Comparison of ENCODE assay signal across 8 mouse cellular contexts in the genomic region with DNA sequence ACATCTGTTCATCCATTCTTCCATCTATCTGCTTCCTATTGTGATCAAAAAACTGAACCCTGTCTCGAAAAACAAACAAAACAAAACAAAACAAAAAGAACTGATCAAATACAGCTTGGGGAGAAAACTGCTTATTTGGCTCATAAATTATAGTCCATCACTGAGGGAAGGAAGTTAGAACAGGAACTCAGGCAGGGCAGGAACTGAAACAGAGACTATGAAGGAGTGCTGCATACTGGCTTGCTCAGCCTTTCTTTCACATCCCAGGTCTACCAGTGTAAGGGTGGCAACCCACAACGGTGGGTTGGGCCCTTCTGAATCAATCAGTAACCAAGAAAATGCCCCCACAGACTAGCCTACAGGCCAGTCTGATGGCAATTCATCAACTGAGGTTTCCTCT. TPM values are rescaled to one million over a fixed set of nuclear protein-coding genes. Genes with fewer than 3 reads are reported as not detected.
DNase-seq lines count a peak whose midpoint lies in the region; ATAC-seq and TF ChIP-seq lines count a peak whose summit lies in the region.

No protein-coding gene starts in this region.

- no peak for TF ChIP-seq CTCF in lung, embryonic 14.5 days (IDR thresholded peaks at IDR 0.05; ENCODE audit: low read depth)

- no peak for ATAC-seq in lung, embryonic 14.5 days (ENCODE audit: insufficient read depth)
- ATAC-seq in forebrain, embryonic 15.5 days (replicated peaks) = no peak
- ATAC-seq in liver, embryonic 11.5 days (replicated peaks; ENCODE audit: low FRiP score) = no peak
- no peak for ATAC-seq in stomach, embryonic 14.5 days (ENCODE audit: insufficient number of reproducible peaks, insufficient read depth, low FRiP score, low read depth)

- no peaks in the 10 kb centered on the region for H3K9me3 ChIP-seq in lung, embryonic 14.5 days (ENCODE audit: low read depth, low read length)
- H3K9me3 ChIP-seq in forebrain, embryonic 15.5 days = no peaks in the 10 kb centered on the region
- no peaks in the 10 kb centered on the region for H3K9me3 ChIP-seq in liver, embryonic 11.5 days (ENCODE audit: control insufficient read depth, low read length)
- H3K9me3 ChIP-seq in stomach, embryonic 14.5 days (ENCODE audit: control insufficient read depth, low read depth, low read length) = no peaks in the 10 kb centered on the region

- peak overlapping the region; percentile 96 for H3K9ac ChIP-seq in lung, embryonic 14.5 days
- peak overlapping the region; percentile 100 for H3K9ac ChIP-seq in forebrain, embryonic 15.5 days (replicated peaks)
- peak overlapping the region; percentile 80 for H3K9ac ChIP-seq in liver, embryonic 11.5 days (ENCODE audit: low read depth, low read length)
- peak overlapping the region; percentile 94 for H3K9ac ChIP-seq in stomach, embryonic 14.5 days (replicated peaks; ENCODE audit: low read depth, low read length)

- H3K4me1 ChIP-seq in lung, embryonic 14.5 days (ENCODE audit: insufficient read depth) = no peaks in the 10 kb centered on the region
- H3K4me1 ChIP-seq in forebrain, embryonic 15.5 days = peaks cover 23% of the 10 kb centered on the region
- H3K4me1 ChIP-seq in liver, embryonic 11.5 days (replicated peaks; ENCODE audit: control insufficient read depth, insufficient read depth, low read length) = peaks cover 15% of the 10 kb centered on the region
- H3K4me1 ChIP-seq in stomach, embryonic 14.5 days (ENCODE audit: control insufficient read depth, insufficient read depth, low read length) = peaks cover 8% of the 10 kb centered on the region; the same call in 1 of the 2 replicates

- peak; percentile 2 for DNase-seq in lung, embryonic 14.5 days
- no peak for DNase-seq in lung, postnatal 10 days
- no peak for DNase-seq in liver, embryonic 11.5 days (ENCODE audit: low spot score)
- no peak for DNase-seq in gastrocnemius, adult 18-20 months (ENCODE audit: low spot score)
- no peak for DNase-seq in adrenal gland, postnatal 25 days
- DNase-seq in spleen, postnatal 36 days (ENCODE audit: low spot score in 2 of 2) = no peak

- peaks cover 19% of the 10 kb centered on the region for H3K36me3 ChIP-seq in lung, embryonic 14.5 days (ENCODE audit: insufficient read depth)
- H3K36me3 ChIP-seq in forebrain, embryonic 15.5 days = 0 out of 2 replicates have a peak, but pooled peaks cover 3% of the 10 kb centered on the region
- H3K36me3 ChIP-seq in liver, embryonic 11.5 days (ENCODE audit: control insufficient read depth, insufficient read depth, low read length) = peaks cover under 1% of the 10 kb centered on the region; the same call in 1 of the 2 replicates
- H3K36me3 ChIP-seq in stomach, embryonic 14.5 days (ENCODE audit: control insufficient read depth, insufficient read depth, low read length) = no peaks in the 10 kb centered on the region

- 74% methylated on average over 2 of the region's 2 CpGs for WGBS in lung, embryonic 14.5 days
- WGBS in forebrain, embryonic 15.5 days = 77% methylated on average over 2 of the region's 2 CpGs
- 58% methylated on average over 2 of the region's 2 CpGs for WGBS in liver, embryonic 11.5 days
- 75% methylated on average over 2 of the region's 2 CpGs for WGBS in stomach, embryonic 14.5 days

- peak overlapping the region; percentile 88; the same call in 1 of the 2 replicates for H3K27ac ChIP-seq in lung, embryonic 14.5 days (ENCODE audit: low read depth)
- H3K27ac ChIP-seq in forebrain, embryonic 15.5 days (replicated peaks) = peak overlapping the region; percentile 79
- 0 out of 2 replicates have a peak overlapping the region, but pooled peaks have one; percentile 68 for H3K27ac ChIP-seq in liver, embryonic 11.5 days (ENCODE audit: low read depth, low read length)
- peak overlapping the region; percentile 84; the same call in 1 of the 2 replicates for H3K27ac ChIP-seq in stomach, embryonic 14.5 days (ENCODE audit: low read length)

- no peaks in the 10 kb centered on the region for H3K27me3 ChIP-seq in lung, embryonic 14.5 days (ENCODE audit: insufficient read depth, low read length)
- no peaks in the 10 kb centered on the region for H3K27me3 ChIP-seq in forebrain, embryonic 15.5 days
- H3K27me3 ChIP-seq in liver, embryonic 11.5 days (replicated peaks; ENCODE audit: control insufficient read depth, insufficient read depth, low read length) = no peaks in the 10 kb centered on the region
- H3K27me3 ChIP-seq in stomach, embryonic 14.5 days (ENCODE audit: control insufficient read depth, insufficient read depth, low read length) = no peaks in the 10 kb centered on the region

- peak overlapping the region; percentile 79 for H3K4me2 ChIP-seq in lung, embryonic 14.5 days
- peak overlapping the region; percentile 90 for H3K4me2 ChIP-seq in forebrain, embryonic 15.5 days (replicated peaks)
- peak overlapping the region; percentile 78 for H3K4me2 ChIP-seq in liver, embryonic 11.5 days
- peak overlapping the region; percentile 74 for H3K4me2 ChIP-seq in stomach, embryonic 14.5 days (replicated peaks; ENCODE audit: low read depth, low read length)

- peak overlapping the region; percentile 90 for H3K4me3 ChIP-seq in lung, embryonic 14.5 days (ENCODE audit: low read depth, low read length)
- H3K4me3 ChIP-seq in forebrain, embryonic 15.5 days = peak overlapping the region; percentile 99
- peak overlapping the region; percentile 81 for H3K4me3 ChIP-seq in liver, embryonic 11.5 days (ENCODE audit: low read depth, low read length)
- peak overlapping the region; percentile 90 for H3K4me3 ChIP-seq in stomach, embryonic 14.5 days (ENCODE audit: low read depth, low read length)

RNA-seq across cellular contexts. Expression of gene Cttn, which starts 0.3 kb away (rescaled TPM):
- 161 and 170 TPM in 2 replicates for polyA plus RNA-seq in lung, embryonic 14.5 days (2014; fragmentation: Nextera tagmentation; extraction: Ambion mirVana)
- polyA plus RNA-seq in forebrain, embryonic 15.5 days (2015; fragmentation: Nextera tagmentation; extraction: Ambion mirVana) = 165 and 171 TPM in 2 replicates
- 101 and 106 TPM in 2 replicates for polyA plus RNA-seq in liver, embryonic 11.5 days (2014; fragmentation: Nextera tagmentation; extraction: Ambion mirVana)
- 177 and 180 TPM in 2 replicates for polyA plus RNA-seq in stomach, embryonic 14.5 days (2014; fragmentation: Nextera tagmentation; extraction: Ambion mirVana)
- 10 to 100 TPM; 17.9 to 21.6 TPM for total RNA-seq in gastrocnemius, adult 18-20 months (2021)
- total RNA-seq in adrenal gland, postnatal 25 days (2021) = 218 and 274 TPM in 2 replicates
